Mouse (Mus musculus): ENCODE data around the gene Trim24. TPM values are rescaled to one million over a fixed set of nuclear protein-coding genes. Genes with fewer than 3 reads are reported as not detected.
"Not testable (repeated sequence)": the region's sequence is repeated elsewhere in the genome, so short reads cannot be mapped to it uniquely, and the experiment has no call there.

Trim24 gene
- polyA plus RNA-seq, 1 experiment from 2014 or later: 15.8 TPM

- not testable (repeated sequence) for H3K4me1 ChIP-seq (ENCODE audit: control insufficient read depth, insufficient read depth, low read length); H3K9ac ChIP-seq (ENCODE audit: low read depth, low read length); H3K4me2 ChIP-seq (ENCODE audit: low read depth, low read length); H3K4me3 ChIP-seq (ENCODE audit: low read depth, low read length); H3K27me3 ChIP-seq (replicated peaks; ENCODE audit: control insufficient read depth, insufficient read depth, low read length); DNase-seq (ENCODE audit: low spot score); H3K36me3 ChIP-seq (ENCODE audit: control insufficient read depth, insufficient read depth, low read length); H3K27ac ChIP-seq (replicated peaks; ENCODE audit: low read depth, low read length); H3K9me3 ChIP-seq (ENCODE audit: control insufficient read depth, low read length); ATAC-seq (ENCODE audit: low read depth)
- 54% methylated on average over 2 of the region's 2 CpGs for WGBS
Measured at GRCm38 (mm10) chr6:37836951-37837565, 33.6 kb upstream of the Trim24 start.

DNA sequence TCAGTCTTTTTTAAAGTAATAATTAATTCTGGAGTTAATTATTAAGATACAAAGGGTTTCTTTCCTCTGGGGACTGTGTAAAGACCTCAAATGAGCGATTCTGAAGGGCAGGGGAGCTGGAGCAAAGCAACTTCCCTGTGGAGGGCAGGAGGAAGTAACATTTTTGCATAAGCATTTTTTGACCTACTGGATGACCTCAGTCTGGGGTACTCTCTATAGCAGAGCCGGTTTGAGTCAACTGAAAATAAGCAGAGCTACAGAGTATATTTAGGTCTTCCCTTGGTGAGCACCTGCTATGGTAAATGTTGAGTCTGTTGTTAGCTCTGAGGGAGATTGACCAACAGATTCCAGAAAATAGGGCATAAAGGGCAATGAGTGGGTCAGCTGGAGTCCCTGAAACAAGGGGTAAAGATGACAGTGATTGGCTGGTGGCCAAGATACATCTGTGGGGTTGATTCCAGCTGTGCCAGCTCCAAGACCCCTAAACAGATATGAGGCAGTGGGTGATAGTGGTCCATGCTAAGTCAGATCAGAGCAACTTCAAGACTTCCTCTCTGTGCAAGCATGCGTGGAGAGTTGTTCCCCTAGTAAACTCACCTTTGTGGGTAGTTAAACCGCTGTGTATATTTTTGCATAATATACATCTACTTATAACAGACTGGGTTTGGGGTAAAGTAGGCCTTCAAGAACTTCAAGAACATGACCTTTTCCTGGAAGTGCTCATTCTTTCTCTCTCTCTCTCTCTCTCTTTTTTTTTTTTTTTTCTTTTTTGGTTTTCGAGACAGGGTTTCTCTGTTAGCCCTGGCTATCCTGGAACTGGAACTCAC is 27.6 kb upstream of the Trim24 start:
- Histone ChIP-seq H3K4me3 (ENCODE audit: low read depth, low read length) (no peak overlapping the region), H3K9me3 (ENCODE audit: control insufficient read depth, low read length) (no peaks in the 10 kb centered on the region), H3K4me2 (ENCODE audit: low read depth, low read length) (no peak overlapping the region), H3K4me1 (ENCODE audit: control insufficient read depth, insufficient read depth, low read length) (no peaks in the 10 kb centered on the region), H3K27ac (replicated peaks; ENCODE audit: low read depth, low read length) (no peak overlapping the region), H3K36me3 (ENCODE audit: control insufficient read depth, insufficient read depth, low read length) (no peaks in the 10 kb centered on the region), H3K9ac (ENCODE audit: low read depth, low read length) (no peak overlapping the region), H3K27me3 (replicated peaks; ENCODE audit: control insufficient read depth, insufficient read depth, low read length) (no peaks in the 10 kb centered on the region)
- WGBS: 83% methylated on average over 5 of the region's 5 CpGs
- no peak for DNase-seq (ENCODE audit: low spot score)
- no peak for ATAC-seq (ENCODE audit: low read depth)

- Histone ChIP-seq H3K9me3 (ENCODE audit: control insufficient read depth, low read length) (peaks cover 7% of the 10 kb centered on the region; the same call in 1 of the 2 replicates), H3K4me3 (ENCODE audit: low read depth, low read length) (no peak overlapping the region), H3K27ac (replicated peaks; ENCODE audit: low read depth, low read length) (no peak overlapping the region), H3K4me2 (ENCODE audit: low read depth, low read length) (no peak overlapping the region), H3K36me3 (ENCODE audit: control insufficient read depth, insufficient read depth, low read length) (no peaks in the 10 kb centered on the region), H3K27me3 (replicated peaks; ENCODE audit: control insufficient read depth, insufficient read depth, low read length) (no peaks in the 10 kb centered on the region), H3K9ac (ENCODE audit: low read depth, low read length) (no peak overlapping the region), H3K4me1 (ENCODE audit: control insufficient read depth, insufficient read depth, low read length) (no peaks in the 10 kb centered on the region)
- DNase-seq (ENCODE audit: low spot score) (no peak), ATAC-seq (ENCODE audit: low read depth) (no peak)
- WGBS: 90% methylated on average over 8 of the region's 8 CpGs
Measured at GRCm38 (mm10) chr6:37843647-37844273, 26.9 kb upstream of the Trim24 start.

GRCm38 (mm10) chr6:37844947-37845346 is 25.7 kb upstream of the Trim24 start:
- not testable (repeated sequence) for H3K4me2 ChIP-seq (ENCODE audit: low read depth, low read length); H3K4me3 ChIP-seq (ENCODE audit: low read depth, low read length); H3K4me1 ChIP-seq (ENCODE audit: control insufficient read depth, insufficient read depth, low read length); H3K9ac ChIP-seq (ENCODE audit: low read depth, low read length); H3K27me3 ChIP-seq (replicated peaks; ENCODE audit: control insufficient read depth, insufficient read depth, low read length); ATAC-seq (ENCODE audit: low read depth); DNase-seq (ENCODE audit: low spot score); H3K9me3 ChIP-seq (ENCODE audit: control insufficient read depth, low read length); H3K36me3 ChIP-seq (ENCODE audit: control insufficient read depth, insufficient read depth, low read length); H3K27ac ChIP-seq (replicated peaks; ENCODE audit: low read depth, low read length)
- 82% methylated on average over 6 of the region's 6 CpGs for WGBS

DNA sequence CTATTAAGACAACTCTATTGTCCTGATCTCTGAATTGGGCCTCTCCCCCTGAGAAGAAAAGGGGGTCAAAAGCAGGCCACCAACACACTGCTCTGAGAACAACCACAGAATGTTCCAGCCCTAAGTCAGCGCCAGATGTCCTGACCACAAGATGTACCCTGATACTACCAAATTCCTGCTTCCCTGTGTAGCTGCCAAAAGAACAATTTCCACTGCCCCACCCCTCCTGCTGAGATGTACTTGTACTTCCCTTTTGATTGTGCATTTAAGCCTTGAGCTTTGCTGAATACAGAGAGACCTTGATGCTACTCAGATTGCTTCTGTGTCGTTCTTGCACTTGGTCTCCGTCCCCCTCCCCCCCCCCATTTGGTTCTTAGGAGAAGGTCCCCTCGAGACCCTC is 23.1 kb upstream of the Trim24 start:
- H3K4me1 ChIP-seq (ENCODE audit: control insufficient read depth, insufficient read depth, low read length); H3K9ac ChIP-seq (ENCODE audit: low read depth, low read length); H3K27ac ChIP-seq (replicated peaks; ENCODE audit: low read depth, low read length); ATAC-seq (ENCODE audit: low read depth); H3K4me3 ChIP-seq (ENCODE audit: low read depth, low read length); DNase-seq (ENCODE audit: low spot score); H3K4me2 ChIP-seq (ENCODE audit: low read depth, low read length); H3K27me3 ChIP-seq (replicated peaks; ENCODE audit: control insufficient read depth, insufficient read depth, low read length); H3K36me3 ChIP-seq (ENCODE audit: control insufficient read depth, insufficient read depth, low read length): not testable (repeated sequence)
- peaks cover 12% of the 10 kb centered on the region; the same call in 1 of the 2 replicates for H3K9me3 ChIP-seq (ENCODE audit: control insufficient read depth, low read length)
- WGBS: 76% methylated on average over 4 of the region's 4 CpGs

GRCm38 (mm10) chr6:37851352-37851751 is 19.3 kb upstream of the Trim24 start:
- H3K4me2 ChIP-seq (ENCODE audit: low read depth, low read length): no peak overlapping the region
- 81% methylated on average over 2 of the region's 2 CpGs for WGBS
- no peak for ATAC-seq (ENCODE audit: low read depth)
- DNase-seq (ENCODE audit: low spot score): no peak
- no peak overlapping the region for H3K4me3 ChIP-seq (ENCODE audit: low read depth, low read length)
- H3K27ac ChIP-seq (replicated peaks; ENCODE audit: low read depth, low read length): no peak overlapping the region
- peaks cover 12% of the 10 kb centered on the region; the same call in 1 of the 2 replicates for H3K9me3 ChIP-seq (ENCODE audit: control insufficient read depth, low read length)
- no peaks in the 10 kb centered on the region for H3K27me3 ChIP-seq (replicated peaks; ENCODE audit: control insufficient read depth, insufficient read depth, low read length)
- no peak overlapping the region for H3K9ac ChIP-seq (ENCODE audit: low read depth, low read length)
- H3K36me3 ChIP-seq (ENCODE audit: control insufficient read depth, insufficient read depth, low read length): no peaks in the 10 kb centered on the region
- no peaks in the 10 kb centered on the region for H3K4me1 ChIP-seq (ENCODE audit: control insufficient read depth, insufficient read depth, low read length)

- Histone ChIP-seq H3K9me3 (ENCODE audit: control insufficient read depth, low read length) (peaks cover 10% of the 10 kb centered on the region; the same call in 1 of the 2 replicates), H3K36me3 (ENCODE audit: control insufficient read depth, insufficient read depth, low read length) (no peaks in the 10 kb centered on the region), H3K9ac (ENCODE audit: low read depth, low read length) (no peak overlapping the region), H3K4me2 (ENCODE audit: low read depth, low read length) (no peak overlapping the region), H3K27me3 (replicated peaks; ENCODE audit: control insufficient read depth, insufficient read depth, low read length) (no peaks in the 10 kb centered on the region), H3K4me1 (ENCODE audit: control insufficient read depth, insufficient read depth, low read length) (no peaks in the 10 kb centered on the region), H3K27ac (replicated peaks; ENCODE audit: low read depth, low read length) (no peak overlapping the region), H3K4me3 (ENCODE audit: low read depth, low read length) (no peak overlapping the region)
- 83% methylated on average over 2 of the region's 2 CpGs for WGBS
- no peak for ATAC-seq (ENCODE audit: low read depth)
- no peak for DNase-seq (ENCODE audit: low spot score)
Measured at GRCm38 (mm10) chr6:37853289-37853688, 17.3 kb upstream of the Trim24 start.

GRCm38 (mm10) chr6:37855384-37855783 is 15.2 kb upstream of the Trim24 start:
- Histone ChIP-seq H3K27ac (replicated peaks; ENCODE audit: low read depth, low read length) (no peak overlapping the region), H3K4me3 (ENCODE audit: low read depth, low read length) (no peak overlapping the region), H3K4me2 (ENCODE audit: low read depth, low read length) (no peak overlapping the region), H3K36me3 (ENCODE audit: control insufficient read depth, insufficient read depth, low read length) (no peaks in the 10 kb centered on the region), H3K4me1 (ENCODE audit: control insufficient read depth, insufficient read depth, low read length) (no peaks in the 10 kb centered on the region), H3K27me3 (replicated peaks; ENCODE audit: control insufficient read depth, insufficient read depth, low read length) (no peaks in the 10 kb centered on the region), H3K9ac (ENCODE audit: low read depth, low read length) (no peak overlapping the region), H3K9me3 (ENCODE audit: control insufficient read depth, low read length) (0 out of 2 replicates have a peak, but pooled peaks cover 3% of the 10 kb centered on the region)
- 87% methylated on average over 2 of the region's 2 CpGs for WGBS
- no peak for ATAC-seq (ENCODE audit: low read depth)
- DNase-seq (ENCODE audit: low spot score): no peak

Data from embryonic facial prominence, embryonic 14.5 days (tissue).